Mouse (Mus musculus): Measurements from ENCODE around the gene Pde8b. TPM values are rescaled to one million over a fixed set of nuclear protein-coding genes. Genes with fewer than 3 reads are reported as not detected.

Gene Pde8b
- polyA plus RNA-seq, 1 experiment from 2014 or later, result 3.6 TPM

GRCm38 (mm10) chr13:95086033-95086432, 164.1 kb downstream of the Pde8b start:
- no peak overlapping the region for H3K9ac ChIP-seq (ENCODE audit: low read length)
- ATAC-seq, result no peak
- H3K9me3 ChIP-seq (replicated peaks; ENCODE audit: control insufficient read depth, low read length), result no peaks in the 10 kb centered on the region
- H3K4me1 ChIP-seq (ENCODE audit: control insufficient read depth, insufficient read depth, low read length), result no peaks in the 10 kb centered on the region
- no peaks in the 10 kb centered on the region for H3K27me3 ChIP-seq (replicated peaks; ENCODE audit: control insufficient read depth, insufficient read depth, low read length)
- WGBS, result 95% methylated on average over 5 of the region's 5 CpGs
- H3K4me3 ChIP-seq (ENCODE audit: low read depth, low read length), result no peak overlapping the region
- no peak for DNase-seq (ENCODE audit: low spot score)
- H3K36me3 ChIP-seq (ENCODE audit: control insufficient read depth, insufficient read depth, low read length), result no peaks in the 10 kb centered on the region
- H3K4me2 ChIP-seq (ENCODE audit: low read length), result no peak overlapping the region
- H3K27ac ChIP-seq (ENCODE audit: low read depth, low read length), result no peak overlapping the region

- no peak overlapping the region for H3K9ac ChIP-seq (ENCODE audit: low read length)
- H3K36me3 ChIP-seq (ENCODE audit: control insufficient read depth, insufficient read depth, low read length), result no peaks in the 10 kb centered on the region
- no peak for DNase-seq (ENCODE audit: low spot score)
- H3K9me3 ChIP-seq (replicated peaks; ENCODE audit: control insufficient read depth, low read length), result no peaks in the 10 kb centered on the region
- no peaks in the 10 kb centered on the region for H3K4me1 ChIP-seq (ENCODE audit: control insufficient read depth, insufficient read depth, low read length)
- ATAC-seq, result no peak
- no peak overlapping the region for H3K27ac ChIP-seq (ENCODE audit: low read depth, low read length)
- no peak overlapping the region for H3K4me2 ChIP-seq (ENCODE audit: low read length)
- no peaks in the 10 kb centered on the region for H3K27me3 ChIP-seq (replicated peaks; ENCODE audit: control insufficient read depth, insufficient read depth, low read length)
- WGBS, result 83% methylated on average over 3 of the region's 3 CpGs
- no peak overlapping the region for H3K4me3 ChIP-seq (ENCODE audit: low read depth, low read length)
Observed at GRCm38 (mm10) chr13:95082611-95083010, 167.5 kb downstream of the Pde8b start.

- Histone ChIP-seq H3K36me3 (ENCODE audit: control insufficient read depth, insufficient read depth, low read length) (no peaks in the 10 kb centered on the region), H3K9ac (ENCODE audit: low read length) (no peak overlapping the region), H3K27ac (ENCODE audit: low read depth, low read length) (no peak overlapping the region), H3K4me2 (ENCODE audit: low read length) (no peak overlapping the region), H3K4me1 (ENCODE audit: control insufficient read depth, insufficient read depth, low read length) (no peaks in the 10 kb centered on the region), H3K27me3 (replicated peaks; ENCODE audit: control insufficient read depth, insufficient read depth, low read length) (no peaks in the 10 kb centered on the region), H3K9me3 (replicated peaks; ENCODE audit: control insufficient read depth, low read length) (no peaks in the 10 kb centered on the region), H3K4me3 (ENCODE audit: low read depth, low read length) (no peak overlapping the region)
- 81% methylated on average over 7 of the region's 7 CpGs for WGBS
- no peak for ATAC-seq
- no peak for DNase-seq (ENCODE audit: low spot score)
Observed at GRCm38 (mm10) chr13:95081082-95081481, 169.1 kb downstream of the Pde8b start.

GRCm38 (mm10) chr13:95078492-95078891, 171.6 kb downstream of the Pde8b start:
- H3K9ac ChIP-seq (ENCODE audit: low read length), result no peak overlapping the region
- no peaks in the 10 kb centered on the region for H3K9me3 ChIP-seq (replicated peaks; ENCODE audit: control insufficient read depth, low read length)
- H3K4me3 ChIP-seq (ENCODE audit: low read depth, low read length), result no peak overlapping the region
- H3K4me2 ChIP-seq (ENCODE audit: low read length), result no peak overlapping the region
- no peak for ATAC-seq
- H3K36me3 ChIP-seq (ENCODE audit: control insufficient read depth, insufficient read depth, low read length), result no peaks in the 10 kb centered on the region
- no peak for DNase-seq (ENCODE audit: low spot score)
- H3K27me3 ChIP-seq (replicated peaks; ENCODE audit: control insufficient read depth, insufficient read depth, low read length), result no peaks in the 10 kb centered on the region
- H3K27ac ChIP-seq (ENCODE audit: low read depth, low read length), result no peak overlapping the region
- no peaks in the 10 kb centered on the region for H3K4me1 ChIP-seq (ENCODE audit: control insufficient read depth, insufficient read depth, low read length)
- 62% methylated on average over 6 of the region's 6 CpGs for WGBS

- Histone ChIP-seq H3K9me3 (replicated peaks; ENCODE audit: control insufficient read depth, low read length) (no peaks in the 10 kb centered on the region), H3K4me3 (ENCODE audit: low read depth, low read length) (no peak overlapping the region), H3K4me2 (ENCODE audit: low read length) (no peak overlapping the region), H3K27ac (ENCODE audit: low read depth, low read length) (no peak overlapping the region), H3K4me1 (ENCODE audit: control insufficient read depth, insufficient read depth, low read length) (no peaks in the 10 kb centered on the region), H3K9ac (ENCODE audit: low read length) (no peak overlapping the region), H3K27me3 (replicated peaks; ENCODE audit: control insufficient read depth, insufficient read depth, low read length) (no peaks in the 10 kb centered on the region), H3K36me3 (ENCODE audit: control insufficient read depth, insufficient read depth, low read length) (no peaks in the 10 kb centered on the region)
- DNase-seq (ENCODE audit: low spot score) (no peak), ATAC-seq (no peak)
- WGBS, result 86% methylated on average over 3 of the region's 3 CpGs
Observed at GRCm38 (mm10) chr13:95077688-95078087, 172.4 kb downstream of the Pde8b start.

GRCm38 (mm10) chr13:95076142-95076541, 174.0 kb downstream of the Pde8b start:
- H3K4me1 ChIP-seq (ENCODE audit: control insufficient read depth, insufficient read depth, low read length), result no peaks in the 10 kb centered on the region
- no peak overlapping the region for H3K4me3 ChIP-seq (ENCODE audit: low read depth, low read length)
- no peaks in the 10 kb centered on the region for H3K27me3 ChIP-seq (replicated peaks; ENCODE audit: control insufficient read depth, insufficient read depth, low read length)
- WGBS, result 77% methylated on average over 2 of the region's 2 CpGs
- no peak for ATAC-seq
- no peaks in the 10 kb centered on the region for H3K36me3 ChIP-seq (ENCODE audit: control insufficient read depth, insufficient read depth, low read length)
- no peak overlapping the region for H3K27ac ChIP-seq (ENCODE audit: low read depth, low read length)
- no peak overlapping the region for H3K4me2 ChIP-seq (ENCODE audit: low read length)
- no peak overlapping the region for H3K9ac ChIP-seq (ENCODE audit: low read length)
- no peak for DNase-seq (ENCODE audit: low spot score)
- no peaks in the 10 kb centered on the region for H3K9me3 ChIP-seq (replicated peaks; ENCODE audit: control insufficient read depth, low read length)

GRCm38 (mm10) chr13:95073445-95074172, 176.5 kb downstream of the Pde8b start:
- WGBS, result 60% methylated on average over 8 of the region's 8 CpGs
- Histone ChIP-seq H3K9me3 (replicated peaks; ENCODE audit: control insufficient read depth, low read length) (no peaks in the 10 kb centered on the region), H3K36me3 (ENCODE audit: control insufficient read depth, insufficient read depth, low read length) (no peaks in the 10 kb centered on the region), H3K27me3 (replicated peaks; ENCODE audit: control insufficient read depth, insufficient read depth, low read length) (no peaks in the 10 kb centered on the region), H3K4me1 (ENCODE audit: control insufficient read depth, insufficient read depth, low read length) (no peaks in the 10 kb centered on the region), H3K27ac (ENCODE audit: low read depth, low read length) (no peak overlapping the region), H3K4me2 (ENCODE audit: low read length) (no peak overlapping the region), H3K4me3 (ENCODE audit: low read depth, low read length) (no peak overlapping the region), H3K9ac (ENCODE audit: low read length) (no peak overlapping the region)
- ATAC-seq (no peak), DNase-seq (ENCODE audit: low spot score) (no peak)

GRCm38 (mm10) chr13:95070268-95070667, 179.9 kb downstream of the Pde8b start:
- DNase-seq (ENCODE audit: low spot score), result no peak
- Histone ChIP-seq H3K27me3 (replicated peaks; ENCODE audit: control insufficient read depth, insufficient read depth, low read length) (no peaks in the 10 kb centered on the region), H3K4me3 (ENCODE audit: low read depth, low read length) (no peak overlapping the region), H3K9ac (ENCODE audit: low read length) (no peak overlapping the region), H3K4me2 (ENCODE audit: low read length) (no peak overlapping the region), H3K4me1 (ENCODE audit: control insufficient read depth, insufficient read depth, low read length) (no peaks in the 10 kb centered on the region), H3K9me3 (replicated peaks; ENCODE audit: control insufficient read depth, low read length) (no peaks in the 10 kb centered on the region), H3K27ac (ENCODE audit: low read depth, low read length) (no peak overlapping the region), H3K36me3 (ENCODE audit: control insufficient read depth, insufficient read depth, low read length) (no peaks in the 10 kb centered on the region)
- ATAC-seq, result no peak

GRCm38 (mm10) chr13:95067854-95068253, 182.3 kb downstream of the Pde8b start:
- ATAC-seq, result no peak
- no peaks in the 10 kb centered on the region for H3K9me3 ChIP-seq (replicated peaks; ENCODE audit: control insufficient read depth, low read length)
- H3K27ac ChIP-seq (ENCODE audit: low read depth, low read length), result no peak overlapping the region
- no peaks in the 10 kb centered on the region for H3K4me1 ChIP-seq (ENCODE audit: control insufficient read depth, insufficient read depth, low read length)
- no peak overlapping the region for H3K9ac ChIP-seq (ENCODE audit: low read length)
- no peaks in the 10 kb centered on the region for H3K27me3 ChIP-seq (replicated peaks; ENCODE audit: control insufficient read depth, insufficient read depth, low read length)
- WGBS, result 65% methylated on average over 6 of the region's 6 CpGs
- no peaks in the 10 kb centered on the region for H3K36me3 ChIP-seq (ENCODE audit: control insufficient read depth, insufficient read depth, low read length)
- DNase-seq (ENCODE audit: low spot score), result peak; percentile 42
- no peak overlapping the region for H3K4me3 ChIP-seq (ENCODE audit: low read depth, low read length)
- no peak overlapping the region for H3K4me2 ChIP-seq (ENCODE audit: low read length)

Data from forebrain, embryonic 14.5 days (tissue).